Comparison of ENCODE assay signal across 8 mouse cellular contexts in the genomic region with DNA sequence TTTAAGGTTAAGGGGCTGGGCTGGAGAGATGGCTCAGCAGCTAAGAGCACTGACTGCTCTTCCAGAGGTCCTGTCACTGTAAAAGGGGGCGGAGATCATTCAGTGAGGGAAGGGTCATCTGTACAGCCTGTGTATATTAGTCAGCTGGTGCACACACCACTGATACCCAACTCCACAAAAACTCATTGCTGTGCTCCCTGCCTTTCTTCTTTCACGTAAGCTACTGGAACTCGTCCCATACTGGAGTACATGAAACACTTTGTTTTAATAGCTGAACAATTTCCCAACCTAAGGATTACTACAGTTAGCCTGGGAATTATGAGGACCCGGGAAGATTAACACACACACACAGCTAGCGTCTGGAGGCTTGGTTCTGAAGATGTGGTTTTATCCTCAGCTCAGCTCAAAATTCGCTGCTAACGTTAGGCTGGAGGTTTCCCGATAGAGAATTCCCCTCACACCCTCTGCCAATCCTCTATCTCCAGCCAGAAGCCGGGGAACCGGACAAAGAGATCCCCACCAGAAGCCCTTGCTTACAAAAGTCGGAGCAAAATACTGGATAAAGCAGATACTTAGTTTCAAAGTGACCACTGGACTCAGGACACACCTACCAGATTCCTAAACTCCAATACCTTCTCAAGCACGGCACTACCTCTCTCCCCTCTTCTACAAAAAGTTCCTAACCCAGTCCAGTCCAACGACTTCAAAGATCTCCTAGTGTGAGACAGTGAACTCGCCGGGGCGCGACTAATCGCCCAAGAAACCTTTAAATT. TPM values are rescaled to one million over a fixed set of nuclear protein-coding genes. Genes with fewer than 3 reads are reported as not detected.
DNase-seq lines count a peak whose midpoint lies in the region; ATAC-seq and TF ChIP-seq lines count a peak whose summit lies in the region.

No protein-coding gene starts in this region.

- ATAC-seq in heart, postnatal 0 days (ENCODE audit: insufficient read depth, low read depth), result no peak
- ATAC-seq in megakaryocyte-erythroid progenitor cell, adult 5-6 weeks (replicated peaks; ENCODE audit: low FRiP score, low TSS enrichment, poor library complexity, severe bottlenecking), result no peak

- peaks cover 13% of the 10 kb centered on the region for H3K4me1 ChIP-seq in brown adipose tissue, adult 24 weeks (ENCODE audit: control insufficient read depth, insufficient read depth, insufficient read length, low read length)
- H3K4me1 ChIP-seq in heart, postnatal 0 days (ENCODE audit: control insufficient read depth, insufficient read depth), result peaks cover 33% of the 10 kb centered on the region
- H3K4me1 ChIP-seq in midbrain, embryonic 10.5 days, result peaks cover 31% of the 10 kb centered on the region

- no peaks in the 10 kb centered on the region for H3K9me3 ChIP-seq in heart, postnatal 0 days (replicated peaks; ENCODE audit: control insufficient read depth, low read length)
- no peaks in the 10 kb centered on the region for H3K9me3 ChIP-seq in midbrain, embryonic 10.5 days (replicated peaks)

- TF ChIP-seq CTCF in layer of hippocampus, adult 2 months (conservative IDR thresholded peaks at IDR 0.05), result no peak
- TF ChIP-seq CTCF in heart, postnatal 0 days (IDR thresholded peaks at IDR 0.05; ENCODE audit: low read depth), result no peak

- no peak for TF ChIP-seq EP300 in heart, postnatal 0 days (IDR thresholded peaks at IDR 0.05; ENCODE audit: low read depth)

- peak overlapping the region; percentile 96 for H3K27ac ChIP-seq in layer of hippocampus, adult 2 months
- H3K27ac ChIP-seq in brown adipose tissue, adult 24 weeks (replicated peaks; ENCODE audit: low read depth, low read length), result peak overlapping the region; percentile 88
- peak overlapping the region; percentile 90 for H3K27ac ChIP-seq in heart, postnatal 0 days (ENCODE audit: low read depth)
- peak overlapping the region; percentile 95 for H3K27ac ChIP-seq in midbrain, embryonic 10.5 days (replicated peaks)

- no peaks in the 10 kb centered on the region for H3K27me3 ChIP-seq in heart, postnatal 0 days (ENCODE audit: control insufficient read depth, insufficient read depth, low read length)
- H3K27me3 ChIP-seq in midbrain, embryonic 10.5 days (ENCODE audit: low read depth, poor library complexity, severe bottlenecking), result no peaks in the 10 kb centered on the region

- H3K4me2 ChIP-seq in heart, postnatal 0 days (ENCODE audit: low read depth, low read length), result peak overlapping the region; percentile 74

- H3K9ac ChIP-seq in heart, postnatal 0 days (replicated peaks; ENCODE audit: low read depth, low read length), result peak overlapping the region; percentile 64

- DNase-seq in layer of hippocampus, adult 2 months (ENCODE audit: low spot score in 2 of 2), result no peak
- no peak for DNase-seq in layer of hippocampus, adult 11-12 months (ENCODE audit: low spot score)
- no peak for DNase-seq in heart, postnatal 0 days (ENCODE audit: low spot score)
- peak; percentile 39 for DNase-seq in midbrain, embryonic 10.5 days (ENCODE audit: low spot score)
- no peak for DNase-seq in adrenal gland, postnatal 25 days
- DNase-seq in cerebellum, postnatal 10 days, result no peak

- WGBS in heart, postnatal 0 days, result 2% methylated on average over 18 of the region's 18 CpGs
- 8% methylated on average over 18 of the region's 18 CpGs for WGBS in midbrain, embryonic 10.5 days

- peak overlapping the region; percentile 94 for H3K4me3 ChIP-seq in layer of hippocampus, adult 2 months
- H3K4me3 ChIP-seq in brown adipose tissue, adult 24 weeks (ENCODE audit: insufficient read depth, low read depth, low read length), result peak overlapping the region; percentile 77
- H3K4me3 ChIP-seq in heart, postnatal 0 days (ENCODE audit: low read depth, low read length), result peak overlapping the region; percentile 78
- peak overlapping the region; percentile 97 for H3K4me3 ChIP-seq in midbrain, embryonic 10.5 days

- peaks cover 15% of the 10 kb centered on the region for H3K36me3 ChIP-seq in heart, postnatal 0 days (replicated peaks; ENCODE audit: control insufficient read depth, insufficient read depth, low read length)
- peaks cover 22% of the 10 kb centered on the region for H3K36me3 ChIP-seq in midbrain, embryonic 10.5 days

RNA-seq across cellular contexts. Expression of a gene that starts 0.9 kb away (rescaled TPM):
- 10 to 100 TPM; 56.8 to 59.3 TPM for total RNA-seq in layer of hippocampus, adult 2 months (2021)
- 11.9 and 14.8 TPM in 2 replicates for polyA plus RNA-seq in brown adipose tissue, adult 24 weeks (2012; ENCODE audit: insufficient read depth, insufficient read length, missing spikeins)
- 50.8 and 66.2 TPM in 2 replicates for total RNA-seq in heart, postnatal 0 days (2014; rRNA removed; ENCODE audit: low replicate concordance)
- polyA plus RNA-seq in heart, postnatal 0 days (2015; fragmentation: Nextera tagmentation; extraction: Ambion mirVana), result 43.5 and 46.4 TPM in 2 replicates
- 40.8 and 43.7 TPM in 2 replicates for polyA plus RNA-seq in midbrain, embryonic 10.5 days (2016; fragmentation: Nextera tagmentation; extraction: Ambion mirVana)
- total RNA-seq in adrenal gland, postnatal 25 days (2021), result 51.1 and 52.2 TPM in 2 replicates
- total RNA-seq in megakaryocyte-erythroid progenitor cell, adult 5-6 weeks (2014; fragmentation: Nextera tagmentation), result 14.4 and 14.9 TPM in 2 replicates
- total RNA-seq in megakaryocyte-erythroid progenitor cell, adult 5-6 weeks (2017), result 8.3 and 10.7 TPM in 2 replicates

RNA-seq across cellular contexts. Expression of a gene that starts 3.8 kb away (rescaled TPM):
- 10 to 100 TPM in 1 of 2 experiments, 1 to 10 TPM in 1; 8.7 to 10.9 TPM for total RNA-seq in layer of hippocampus, adult 2 months (2021)
- not detected in 2 replicates for polyA plus RNA-seq in brown adipose tissue, adult 24 weeks (2012; ENCODE audit: insufficient read depth, insufficient read length, missing spikeins)
- 13.9 TPM in 1 of 2 replicates, not detected in the other for total RNA-seq in heart, postnatal 0 days (2014; rRNA removed; ENCODE audit: low replicate concordance)
- 0.10 and 0.12 TPM in 2 replicates for polyA plus RNA-seq in heart, postnatal 0 days (2015; fragmentation: Nextera tagmentation; extraction: Ambion mirVana)
- polyA plus RNA-seq in midbrain, embryonic 10.5 days (2016; fragmentation: Nextera tagmentation; extraction: Ambion mirVana), result 0.10 TPM in 2 replicates
- total RNA-seq in adrenal gland, postnatal 25 days (2021), result 1.5 and 2.9 TPM in 2 replicates
- 2.2 TPM in 1 of 2 replicates, not detected in the other for total RNA-seq in megakaryocyte-erythroid progenitor cell, adult 5-6 weeks (2014; fragmentation: Nextera tagmentation)
- 0.09 TPM in 1 of 2 replicates, not detected in the other for total RNA-seq in megakaryocyte-erythroid progenitor cell, adult 5-6 weeks (2017)

RNA-seq across cellular contexts. Expression of a gene that starts 29.4 kb away (rescaled TPM):
- 10 to 100 TPM; 21.5 to 22.2 TPM for total RNA-seq in layer of hippocampus, adult 2 months (2021)
- 16.2 and 19.3 TPM in 2 replicates for polyA plus RNA-seq in brown adipose tissue, adult 24 weeks (2012; ENCODE audit: insufficient read depth, insufficient read length, missing spikeins)
- total RNA-seq in heart, postnatal 0 days (2014; rRNA removed; ENCODE audit: low replicate concordance), result 12.9 and 47.1 TPM in 2 replicates
- 14.7 and 15.9 TPM in 2 replicates for polyA plus RNA-seq in heart, postnatal 0 days (2015; fragmentation: Nextera tagmentation; extraction: Ambion mirVana)
- polyA plus RNA-seq in midbrain, embryonic 10.5 days (2016; fragmentation: Nextera tagmentation; extraction: Ambion mirVana), result 2.7 and 4.7 TPM in 2 replicates
- total RNA-seq in adrenal gland, postnatal 25 days (2021), result 9.6 and 18.1 TPM in 2 replicates
- not detected in 2 replicates for total RNA-seq in megakaryocyte-erythroid progenitor cell, adult 5-6 weeks (2014; fragmentation: Nextera tagmentation)
- not detected in 2 replicates for total RNA-seq in megakaryocyte-erythroid progenitor cell, adult 5-6 weeks (2017)

RNA-seq across cellular contexts. Expression of a gene that starts 31.0 kb away (rescaled TPM):
- 10 to 100 TPM; 15.7 to 17.0 TPM for total RNA-seq in layer of hippocampus, adult 2 months (2021)
- 17.4 and 19.1 TPM in 2 replicates for polyA plus RNA-seq in brown adipose tissue, adult 24 weeks (2012; ENCODE audit: insufficient read depth, insufficient read length, missing spikeins)
- 76.8 and 81.2 TPM in 2 replicates for total RNA-seq in heart, postnatal 0 days (2014; rRNA removed; ENCODE audit: low replicate concordance)
- 50.7 and 51.7 TPM in 2 replicates for polyA plus RNA-seq in heart, postnatal 0 days (2015; fragmentation: Nextera tagmentation; extraction: Ambion mirVana)
- 8.3 and 10.6 TPM in 2 replicates for polyA plus RNA-seq in midbrain, embryonic 10.5 days (2016; fragmentation: Nextera tagmentation; extraction: Ambion mirVana)
- 25.7 and 28.7 TPM in 2 replicates for total RNA-seq in adrenal gland, postnatal 25 days (2021)
- total RNA-seq in megakaryocyte-erythroid progenitor cell, adult 5-6 weeks (2014; fragmentation: Nextera tagmentation), result 16.1 and 17.2 TPM in 2 replicates
- 15.9 and 19.4 TPM in 2 replicates for total RNA-seq in megakaryocyte-erythroid progenitor cell, adult 5-6 weeks (2017)

RNA-seq across cellular contexts. Expression of a gene that starts 44.2 kb away (rescaled TPM):
- not detected for total RNA-seq in layer of hippocampus, adult 2 months (2021)
- not detected in 2 replicates for polyA plus RNA-seq in brown adipose tissue, adult 24 weeks (2012; ENCODE audit: insufficient read depth, insufficient read length, missing spikeins)
- not detected in 2 replicates for total RNA-seq in heart, postnatal 0 days (2014; rRNA removed; ENCODE audit: low replicate concordance)
- polyA plus RNA-seq in heart, postnatal 0 days (2015; fragmentation: Nextera tagmentation; extraction: Ambion mirVana), result not detected in 2 replicates
- not detected in 2 replicates for polyA plus RNA-seq in midbrain, embryonic 10.5 days (2016; fragmentation: Nextera tagmentation; extraction: Ambion mirVana)
- not detected in 2 replicates for total RNA-seq in adrenal gland, postnatal 25 days (2021)
- total RNA-seq in megakaryocyte-erythroid progenitor cell, adult 5-6 weeks (2014; fragmentation: Nextera tagmentation), result 1.8 and 15.1 TPM in 2 replicates
- total RNA-seq in megakaryocyte-erythroid progenitor cell, adult 5-6 weeks (2017), result not detected in 2 replicates
